Mouse (Mus musculus): ENCODE measurements at regions not wholly inside any gene's neighbourhood (a gene's known extent, or its start where the extent isn't known, plus 50 kb on each side); places are given as distances from the start of the nearest gene placed in this dataset.

DNA sequence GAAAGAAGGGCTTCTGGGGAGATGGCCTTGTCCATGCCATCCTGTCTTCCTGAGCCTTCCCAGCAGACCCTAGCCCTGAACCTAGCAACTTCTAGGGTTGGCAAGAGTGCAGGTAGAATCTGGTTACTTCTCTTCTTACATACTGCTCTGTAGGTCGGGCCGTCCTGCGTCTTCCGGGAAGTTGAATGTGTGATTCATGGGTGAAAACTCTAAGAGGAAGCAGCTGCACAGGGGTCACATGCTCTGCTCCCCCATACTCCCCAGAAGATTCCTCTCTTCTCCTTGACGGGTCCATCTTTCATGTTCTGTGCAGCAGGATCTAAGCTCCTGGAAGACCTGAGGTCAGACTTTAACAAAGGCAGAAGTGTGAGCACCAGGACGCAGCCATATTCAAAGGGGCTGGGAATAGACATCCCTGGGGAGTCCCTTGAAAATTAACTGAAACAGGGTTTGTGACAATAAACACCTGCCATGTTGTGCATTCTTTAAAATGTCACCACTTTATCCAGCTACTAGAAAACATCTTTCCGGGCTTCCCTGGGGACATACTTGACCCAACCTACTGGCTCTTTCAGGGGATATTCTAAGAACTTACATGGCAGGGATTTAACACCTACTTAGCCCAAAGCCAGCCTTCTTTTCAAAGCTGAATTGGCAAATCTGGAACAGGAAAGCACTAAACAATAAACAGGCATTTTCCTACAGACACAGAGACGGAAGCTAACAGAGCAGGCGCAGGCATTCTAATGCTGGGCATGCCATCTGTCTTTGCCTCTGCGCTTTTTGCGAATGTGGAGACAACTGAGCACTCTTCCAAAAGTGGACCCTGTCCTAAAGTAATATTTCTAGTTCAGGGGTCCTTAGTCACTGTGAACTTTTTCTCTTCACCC, 105.5 kb upstream of the Pabpc6 start:
- TF ChIP-seq CTCF (IDR thresholded peaks at IDR 0.05; ENCODE audit: insufficient read depth, low read length) (no peak), POLR2A (IDR thresholded peaks at IDR 0.05; ENCODE audit: borderline replicate concordance, extremely low read depth, low read depth, low read length) (no peak)

Data from lung, adult 2 months (tissue).